Mouse (Mus musculus): ENCODE results near the gene Kcnk18. TPM values are rescaled to one million over a fixed set of nuclear protein-coding genes. Genes with fewer than 3 reads are reported as not detected.

The Kcnk18 gene
- polyA plus RNA-seq, 1 experiment from 2014 or later: not detected

DNA sequence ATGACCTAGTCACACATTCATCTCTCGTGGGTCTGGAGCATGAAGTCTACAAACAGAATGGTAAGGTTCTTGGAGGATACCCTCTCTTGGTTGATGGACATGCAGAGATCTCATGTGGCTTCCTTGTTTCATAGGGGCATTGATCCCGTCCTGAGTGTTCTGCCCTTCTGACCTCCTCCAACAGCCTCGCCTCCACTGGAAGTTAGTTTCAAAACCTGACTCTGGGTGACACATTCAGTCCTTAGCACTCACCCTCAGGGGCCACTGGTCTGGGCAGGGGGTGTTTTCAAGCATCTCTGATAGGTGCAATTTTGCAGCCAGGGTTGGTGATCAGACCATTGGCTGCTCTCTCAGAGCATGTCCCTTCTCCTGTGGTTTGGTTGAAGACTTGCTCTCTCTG, 19.6 kb downstream of the Kcnk18 start:
- Histone ChIP-seq H3K9me3 (ENCODE audit: control insufficient read depth, low read length) (no peaks in the 10 kb centered on the region), H3K9ac (ENCODE audit: low read length) (no peak overlapping the region), H3K27me3 (ENCODE audit: control insufficient read depth, insufficient read depth, low read length) (no peaks in the 10 kb centered on the region), H3K4me2 (ENCODE audit: low read depth) (no peak overlapping the region), H3K36me3 (ENCODE audit: control insufficient read depth, insufficient read depth, low read length) (no peaks in the 10 kb centered on the region), H3K4me3 (ENCODE audit: low read depth, low read length) (no peak overlapping the region), H3K4me1 (ENCODE audit: control insufficient read depth, insufficient read depth, low read length) (no peaks in the 10 kb centered on the region), H3K27ac (ENCODE audit: low read depth, low read length) (no peak overlapping the region)
- WGBS: 73% methylated on average over 3 of the region's 3 CpGs
- DNase-seq (ENCODE audit: low spot score) (no peak), ATAC-seq (ENCODE audit: insufficient read depth, low FRiP score, low TSS enrichment) (no peak)

DNA sequence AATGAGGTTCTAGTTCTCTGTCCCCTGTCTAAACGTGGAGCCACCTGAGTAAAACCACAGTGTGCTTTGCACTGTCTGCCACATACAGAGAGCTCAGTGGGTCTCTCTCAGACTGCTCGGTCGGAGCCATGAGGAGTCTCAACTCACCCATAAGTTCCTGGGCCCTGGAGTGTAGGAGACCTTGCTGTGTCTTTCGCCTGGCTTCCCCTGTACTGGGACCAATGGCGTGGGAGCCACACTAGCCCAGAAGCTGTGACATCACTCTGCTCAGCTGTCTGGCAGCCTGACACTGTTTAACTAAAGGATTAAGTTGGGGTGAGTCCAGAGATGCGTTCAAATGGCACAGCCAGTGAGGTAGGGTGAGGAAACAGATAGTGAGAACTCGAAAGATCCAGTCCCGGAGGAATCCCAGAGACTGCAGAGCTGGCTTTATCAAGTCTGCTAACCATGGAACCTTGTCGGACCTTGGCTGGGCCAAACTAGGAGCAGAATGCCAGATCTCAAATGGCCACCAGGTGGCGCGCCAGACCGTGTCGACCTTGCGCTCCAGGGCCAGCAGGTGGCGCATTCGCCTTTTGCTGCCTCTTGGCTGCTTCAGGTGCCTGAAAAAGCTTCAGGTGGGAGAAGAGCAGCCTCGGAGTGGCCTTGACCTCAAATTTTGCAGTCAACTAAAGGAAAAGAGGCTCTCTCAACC, 20.3 kb downstream of the Kcnk18 start:
- Histone ChIP-seq H3K27me3 (ENCODE audit: control insufficient read depth, insufficient read depth, low read length) (no peaks in the 10 kb centered on the region), H3K4me2 (ENCODE audit: low read depth) (no peak overlapping the region), H3K9me3 (ENCODE audit: control insufficient read depth, low read length) (no peaks in the 10 kb centered on the region), H3K27ac (ENCODE audit: low read depth, low read length) (no peak overlapping the region), H3K9ac (ENCODE audit: low read length) (no peak overlapping the region), H3K36me3 (ENCODE audit: control insufficient read depth, insufficient read depth, low read length) (no peaks in the 10 kb centered on the region), H3K4me1 (ENCODE audit: control insufficient read depth, insufficient read depth, low read length) (no peaks in the 10 kb centered on the region), H3K4me3 (ENCODE audit: low read depth, low read length) (no peak overlapping the region)
- DNase-seq (ENCODE audit: low spot score) (peak; percentile 88), ATAC-seq (ENCODE audit: insufficient read depth, low FRiP score, low TSS enrichment) (no peak)
- WGBS: 31% methylated on average over 17 of the region's 17 CpGs

GRCm38 (mm10) chr19:59241987-59242386, 23.0 kb downstream of the Kcnk18 start:
- ATAC-seq (ENCODE audit: insufficient read depth, low FRiP score, low TSS enrichment) (no peak), DNase-seq (ENCODE audit: low spot score) (no peak)
- Histone ChIP-seq H3K4me2 (ENCODE audit: low read depth) (no peak overlapping the region), H3K27ac (ENCODE audit: low read depth, low read length) (no peak overlapping the region), H3K36me3 (ENCODE audit: control insufficient read depth, insufficient read depth, low read length) (no peaks in the 10 kb centered on the region), H3K27me3 (ENCODE audit: control insufficient read depth, insufficient read depth, low read length) (no peaks in the 10 kb centered on the region), H3K4me1 (ENCODE audit: control insufficient read depth, insufficient read depth, low read length) (no peaks in the 10 kb centered on the region), H3K9me3 (ENCODE audit: control insufficient read depth, low read length) (no peaks in the 10 kb centered on the region), H3K9ac (ENCODE audit: low read length) (no peak overlapping the region), H3K4me3 (ENCODE audit: low read depth, low read length) (no peak overlapping the region)
- WGBS: 88% methylated on average over 4 of the region's 4 CpGs

DNA sequence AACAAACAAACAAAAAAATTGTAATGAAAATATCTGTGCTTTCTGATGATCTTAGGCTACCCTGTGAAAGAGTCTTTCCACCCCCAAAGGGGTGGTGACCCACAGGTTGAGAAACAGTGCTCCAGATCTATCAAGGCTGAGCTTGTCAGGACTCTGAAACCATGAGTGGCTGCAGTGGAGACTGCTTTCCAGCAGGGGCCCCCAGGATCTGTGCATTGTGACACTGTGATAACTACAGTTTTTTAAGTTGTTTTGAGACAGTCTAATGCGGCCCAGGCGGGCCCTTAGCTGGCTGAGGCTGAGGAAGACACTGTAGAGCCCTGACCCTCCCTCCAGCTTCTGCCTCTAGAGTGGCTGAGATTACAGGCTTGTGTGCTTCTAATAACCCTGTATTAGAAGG, 24.0 kb downstream of the Kcnk18 start:
- 74% methylated on average over 2 of the region's 2 CpGs for WGBS
- Histone ChIP-seq H3K9ac (ENCODE audit: low read length) (no peak overlapping the region), H3K36me3 (ENCODE audit: control insufficient read depth, insufficient read depth, low read length) (no peaks in the 10 kb centered on the region), H3K4me3 (ENCODE audit: low read depth, low read length) (no peak overlapping the region), H3K4me1 (ENCODE audit: control insufficient read depth, insufficient read depth, low read length) (no peaks in the 10 kb centered on the region), H3K9me3 (ENCODE audit: control insufficient read depth, low read length) (no peaks in the 10 kb centered on the region), H3K27me3 (ENCODE audit: control insufficient read depth, insufficient read depth, low read length) (no peaks in the 10 kb centered on the region), H3K27ac (ENCODE audit: low read depth, low read length) (no peak overlapping the region), H3K4me2 (ENCODE audit: low read depth) (no peak overlapping the region)
- DNase-seq (ENCODE audit: low spot score) (no peak), ATAC-seq (ENCODE audit: insufficient read depth, low FRiP score, low TSS enrichment) (no peak)

DNA sequence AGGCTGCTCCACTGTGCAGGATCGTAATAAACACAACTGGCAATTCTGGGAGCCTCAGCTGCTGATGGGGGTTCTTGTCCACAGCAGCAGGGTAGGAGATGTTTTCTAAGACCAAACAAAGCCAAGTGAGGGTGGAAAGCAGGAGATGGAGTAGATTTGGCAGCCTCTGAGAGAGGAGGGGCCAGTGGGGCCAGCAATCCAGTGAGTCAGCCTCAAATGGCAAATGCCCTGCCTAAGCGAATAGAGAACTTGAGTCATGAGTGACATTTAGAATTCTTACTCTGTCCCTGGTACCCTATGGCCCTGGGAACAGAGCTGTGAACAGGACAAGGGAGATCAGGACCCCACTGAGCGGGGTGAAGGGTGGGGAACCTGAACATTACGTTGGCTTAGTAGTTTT, 29.1 kb downstream of the Kcnk18 start:
- WGBS: 87% methylated on average over 4 of the region's 4 CpGs
- Histone ChIP-seq H3K4me3 (ENCODE audit: low read depth, low read length) (no peak overlapping the region), H3K36me3 (ENCODE audit: control insufficient read depth, insufficient read depth, low read length) (no peaks in the 10 kb centered on the region), H3K9me3 (ENCODE audit: control insufficient read depth, low read length) (no peaks in the 10 kb centered on the region), H3K4me1 (ENCODE audit: control insufficient read depth, insufficient read depth, low read length) (no peaks in the 10 kb centered on the region), H3K4me2 (ENCODE audit: low read depth) (no peak overlapping the region), H3K27me3 (ENCODE audit: control insufficient read depth, insufficient read depth, low read length) (no peaks in the 10 kb centered on the region), H3K27ac (ENCODE audit: low read depth, low read length) (no peak overlapping the region), H3K9ac (ENCODE audit: low read length) (no peak overlapping the region)
- ATAC-seq (ENCODE audit: insufficient read depth, low FRiP score, low TSS enrichment) (no peak), DNase-seq (ENCODE audit: low spot score) (no peak)

GRCm38 (mm10) chr19:59248553-59249286, 29.7 kb downstream of the Kcnk18 start:
- 81% methylated on average over 11 of the region's 11 CpGs for WGBS
- no peak overlapping the region for H3K4me2 ChIP-seq (ENCODE audit: low read depth)
- no peaks in the 10 kb centered on the region for H3K36me3 ChIP-seq (ENCODE audit: control insufficient read depth, insufficient read depth, low read length)
- H3K4me3 ChIP-seq (ENCODE audit: low read depth, low read length): no peak overlapping the region
- ATAC-seq (ENCODE audit: insufficient read depth, low FRiP score, low TSS enrichment) (no peak), DNase-seq (ENCODE audit: low spot score) (no peak)
- no peaks in the 10 kb centered on the region for H3K9me3 ChIP-seq (ENCODE audit: control insufficient read depth, low read length)
- no peaks in the 10 kb centered on the region for H3K4me1 ChIP-seq (ENCODE audit: control insufficient read depth, insufficient read depth, low read length)
- no peaks in the 10 kb centered on the region for H3K27me3 ChIP-seq (ENCODE audit: control insufficient read depth, insufficient read depth, low read length)
- H3K27ac ChIP-seq (ENCODE audit: low read depth, low read length): no peak overlapping the region
- no peak overlapping the region for H3K9ac ChIP-seq (ENCODE audit: low read length)

DNA sequence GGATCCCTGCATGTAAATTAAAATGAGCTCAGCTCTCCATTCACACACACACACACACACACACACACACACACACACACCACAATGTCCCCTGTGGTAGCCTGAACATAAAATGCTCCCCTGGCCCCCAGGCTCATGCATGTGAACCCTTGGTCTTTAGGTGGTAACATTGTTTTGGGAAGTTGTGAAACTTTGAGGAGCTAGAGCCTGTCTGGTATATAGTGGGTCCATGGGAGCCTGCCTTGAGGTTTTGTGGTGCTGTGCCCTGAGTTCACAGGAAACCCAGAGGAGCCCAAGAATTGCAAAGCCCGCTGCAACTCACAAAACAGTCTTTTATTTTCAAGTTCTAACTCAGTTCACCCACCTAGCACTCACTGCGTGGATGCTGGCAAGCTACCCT, 33.6 kb downstream of the Kcnk18 start:
- no peak for ATAC-seq (ENCODE audit: insufficient read depth, low FRiP score, low TSS enrichment)

GRCm38 (mm10) chr19:59259633-59260032, 40.6 kb downstream of the Kcnk18 start:
- Histone ChIP-seq H3K27ac (ENCODE audit: low read depth, low read length) (no peak overlapping the region), H3K9me3 (ENCODE audit: control insufficient read depth, low read length) (no peaks in the 10 kb centered on the region), H3K4me3 (ENCODE audit: low read depth, low read length) (no peak overlapping the region), H3K4me1 (ENCODE audit: control insufficient read depth, insufficient read depth, low read length) (peaks cover 10% of the 10 kb centered on the region), H3K27me3 (ENCODE audit: control insufficient read depth, insufficient read depth, low read length) (peaks cover 7% of the 10 kb centered on the region), H3K9ac (ENCODE audit: low read length) (no peak overlapping the region), H3K36me3 (ENCODE audit: control insufficient read depth, insufficient read depth, low read length) (no peaks in the 10 kb centered on the region), H3K4me2 (ENCODE audit: low read depth) (no peak overlapping the region)
- 36% methylated on average over 5 of the region's 5 CpGs for WGBS
- DNase-seq (ENCODE audit: low spot score) (no peak), ATAC-seq (ENCODE audit: insufficient read depth, low FRiP score, low TSS enrichment) (no peak)

More for the DNA sequence above, 33.6 kb downstream of the Kcnk18 start:
- Histone ChIP-seq H3K27me3 (ENCODE audit: control insufficient read depth, insufficient read depth, low read length) (no peaks in the 10 kb centered on the region), H3K4me3 (ENCODE audit: low read depth, low read length) (no peak overlapping the region), H3K4me1 (ENCODE audit: control insufficient read depth, insufficient read depth, low read length) (no peaks in the 10 kb centered on the region), H3K9ac (ENCODE audit: low read length) (no peak overlapping the region), H3K36me3 (ENCODE audit: control insufficient read depth, insufficient read depth, low read length) (no peaks in the 10 kb centered on the region), H3K9me3 (ENCODE audit: control insufficient read depth, low read length) (no peaks in the 10 kb centered on the region), H3K4me2 (ENCODE audit: low read depth) (no peak overlapping the region), H3K27ac (ENCODE audit: low read depth, low read length) (no peak overlapping the region)
- WGBS: 75% methylated on average over 2 of the region's 2 CpGs
- DNase-seq (ENCODE audit: low spot score): no peak
